Mouse (Mus musculus) liver, adult 2 months (tissue): Measurements from ENCODE around the gene Col28a1. TPM values are rescaled to one million over a fixed set of nuclear protein-coding genes. Genes with fewer than 3 reads are reported as not detected.

Experiments
- DNase-seq: peaks from one replicate; pipeline ENCODE4 v3.0.0-alpha.2; 2011; ENCODE audit warnings: low read depth, low spot score; ENCODE audit errors: extremely low read depth
- H3K27ac ChIP-seq: fragments of 200-500 bp; replicated peaks from 2 replicates; pipeline ENCODE4 v1.5.1; 2012; ENCODE audit warnings: low read depth, mild to moderate bottlenecking, control low read depth, inconsistent platforms, low read length; ENCODE audit not compliant: insufficient read depth
- H3K27me3 ChIP-seq: fragments of 200-500 bp; 2 replicates; pipeline ENCODE4 v1.6.1; 2012; ENCODE audit warnings: mild to moderate bottlenecking, moderate library complexity, low read length, inconsistent platforms; ENCODE audit not compliant: control insufficient read depth, insufficient read depth
- H3K36me3 ChIP-seq: fragments of 200-500 bp; 2 replicates; pipeline ENCODE4 v1.6.1; 2012; ENCODE audit warnings: low read length, inconsistent platforms; ENCODE audit not compliant: control insufficient read depth, insufficient read depth
- H3K4me1 ChIP-seq: fragments of 200-500 bp; 2 replicates; pipeline ENCODE4 v1.6.1; 2011; ENCODE audit warnings: low read length; ENCODE audit not compliant: control insufficient read depth, insufficient read depth
- H3K4me3 ChIP-seq: fragments of 200-500 bp; 2 replicates; pipeline ENCODE4 v1.5.1; 2011; ENCODE audit warnings: low read depth, mild to moderate bottlenecking, control low read depth, low read length, moderate library complexity; ENCODE audit not compliant: insufficient read depth
- H3K79me2 ChIP-seq: fragments of 200-500 bp; 2 replicates; pipeline ENCODE4 v1.6.1; 2012; ENCODE audit warnings: inconsistent platforms, mild to moderate bottlenecking, low read length, moderate library complexity; ENCODE audit not compliant: control insufficient read depth, insufficient read depth
- H3K9ac ChIP-seq: fragments of 200-500 bp; 2 replicates; pipeline ENCODE4 v1.6.1; 2012; ENCODE audit warnings: low read depth, mild to moderate bottlenecking, control low read depth, inconsistent platforms, low read length
- CTCF ChIP-seq: fragments of 200-500 bp; IDR thresholded peaks from 2 replicates; pipeline ENCODE4 v1.5.1; 2011; ENCODE audit warnings: low read depth, low read length, control low read depth
- POLR2A ChIP-seq: fragments of 200-500 bp; IDR thresholded peaks from 2 replicates; pipeline ENCODE4 v1.6.1; 2011; ENCODE audit warnings: low read length, control low read depth; ENCODE audit not compliant: insufficient read depth; ENCODE audit errors: extremely low read depth
- WGBS: fragments of 180-500 bp; shearing (Covaris S2); methylation state at CpG from one replicate; pipeline ENCODE4 v1.1.7; 2018; 5-methylcytosine and 5-hydroxymethylcytosine counted together
- polyA plus RNA-seq: library from polyadenylated mRNA; depleted of rRNA; stranded (reverse); fragments of >200 nt; gene quantifications from 2 replicates; pipeline ENCODE4 v1.2.3, GENCODE M21; 2012
- total RNA-seq: library from RNA; depleted of rRNA; stranded (reverse); fragments of >200 nt; gene quantifications from 2 replicates; pipeline ENCODE4 v1.2.3, GENCODE M21; 2014

The Col28a1 gene
- total and polyA plus RNA-seq, 2 experiments, result under 0.01 TPM; not detected in 1

DNA sequence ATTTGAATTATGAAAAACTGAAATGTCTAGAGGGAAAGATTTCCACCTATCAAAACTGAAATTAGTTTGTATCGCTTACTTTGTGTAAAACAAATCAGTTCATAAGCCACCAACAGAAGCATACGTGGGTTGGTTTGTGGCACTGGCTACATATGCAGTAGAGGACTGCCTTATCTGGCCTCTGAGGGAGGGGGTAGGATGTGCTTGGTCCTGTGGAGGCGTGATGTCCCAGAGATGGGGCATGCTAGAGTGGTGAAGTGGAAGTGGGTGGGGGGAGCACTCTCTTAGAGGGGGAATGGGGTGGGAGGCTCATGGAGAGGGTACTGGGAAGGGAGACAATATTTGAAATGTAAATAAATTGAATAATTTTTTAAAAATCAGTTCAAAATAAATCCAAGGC lies 2.5 kb downstream of the Col28a1 start:
- Histone ChIP-seq H3K27ac (no peak overlapping the region), H3K4me3 (no peak overlapping the region), H3K4me1 (no peaks in the 10 kb centered on the region), H3K27me3 (no peaks in the 10 kb centered on the region), H3K9ac (no peak overlapping the region), H3K36me3 (no peaks in the 10 kb centered on the region), H3K79me2 (no peaks in the 10 kb centered on the region)
- WGBS, result 73% methylated on average over 3 of the region's 3 CpGs
- TF ChIP-seq POLR2A (no peak), CTCF (no peak)
- no peak for DNase-seq

DNA sequence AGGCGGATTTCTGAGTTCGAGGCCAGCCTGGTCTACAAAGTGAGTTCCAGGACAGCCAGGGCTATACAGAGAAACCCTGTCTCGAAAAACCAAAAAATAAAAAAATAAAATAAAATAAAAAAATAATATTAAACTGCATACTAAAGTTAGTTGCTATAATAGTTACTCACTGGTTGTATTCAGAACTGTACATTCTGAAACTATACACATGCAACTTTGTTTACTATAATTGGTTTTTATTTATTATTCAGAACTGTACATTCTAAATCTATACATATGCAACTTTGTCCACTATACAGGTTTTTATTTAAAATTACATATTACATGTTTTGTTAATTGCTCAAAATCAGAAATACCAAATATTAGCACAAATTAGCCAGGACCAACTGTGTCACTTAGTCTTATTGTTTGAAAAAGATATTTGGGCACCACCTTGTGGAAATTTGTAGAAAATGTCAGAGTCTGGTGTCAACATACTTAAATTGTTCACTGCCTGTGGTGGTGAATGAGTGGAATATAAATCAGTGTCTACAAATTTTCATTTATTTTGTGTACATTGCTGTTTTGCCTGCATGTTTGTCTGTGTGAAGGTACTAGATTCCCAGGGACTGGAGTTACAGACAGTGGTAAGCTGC lies 3.7 kb downstream of the Col28a1 start:
- WGBS, result 90% methylated on average over 3 of the region's 3 CpGs
- no peaks in the 10 kb centered on the region for H3K36me3 ChIP-seq
- no peaks in the 10 kb centered on the region for H3K79me2 ChIP-seq
- TF ChIP-seq POLR2A, result no peak
- TF ChIP-seq CTCF, result peak; percentile 26; the same call in 1 of the 2 replicates
- H3K4me3 ChIP-seq, result no peak overlapping the region
- no peaks in the 10 kb centered on the region for H3K4me1 ChIP-seq
- H3K27me3 ChIP-seq, result no peaks in the 10 kb centered on the region
- no peak overlapping the region for H3K27ac ChIP-seq
- H3K9ac ChIP-seq, result no peak overlapping the region
- DNase-seq, result peak; percentile 6

DNA sequence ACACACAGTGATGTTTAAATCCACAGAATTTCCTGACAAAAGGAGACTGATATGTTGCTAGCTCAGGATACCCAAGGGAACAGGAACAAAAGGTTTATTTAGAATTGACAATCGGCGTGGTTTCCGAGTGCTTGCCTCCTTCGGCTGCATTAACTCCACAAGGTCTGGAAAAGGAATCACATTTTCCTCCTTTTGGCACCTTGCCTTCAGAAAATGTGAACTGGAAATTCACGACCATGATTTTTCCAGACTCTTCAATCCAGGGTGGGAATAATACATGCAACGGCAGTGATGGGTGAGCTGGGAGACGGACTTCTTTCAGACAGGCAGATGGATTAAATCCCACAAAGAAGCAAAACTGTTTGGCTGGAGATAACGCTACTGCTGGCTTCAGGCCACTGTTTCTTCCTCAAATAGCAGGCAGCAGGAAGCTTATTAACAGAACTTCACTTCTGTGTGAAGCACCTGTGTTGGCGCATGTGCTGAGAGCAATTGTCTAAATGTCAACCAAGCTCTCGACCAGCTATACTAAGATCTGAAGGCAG lies 13.9 kb downstream of the Col28a1 start:
- DNase-seq, result no peak
- H3K4me3 ChIP-seq, result no peak overlapping the region
- no peak overlapping the region for H3K9ac ChIP-seq
- no peaks in the 10 kb centered on the region for H3K36me3 ChIP-seq
- 52% methylated on average over 10 of the region's 10 CpGs for WGBS
- no peaks in the 10 kb centered on the region for H3K27me3 ChIP-seq
- H3K4me1 ChIP-seq, result no peaks in the 10 kb centered on the region
- no peak overlapping the region for H3K27ac ChIP-seq
- no peak for TF ChIP-seq CTCF
- no peak for TF ChIP-seq POLR2A
- H3K79me2 ChIP-seq, result no peaks in the 10 kb centered on the region

DNA sequence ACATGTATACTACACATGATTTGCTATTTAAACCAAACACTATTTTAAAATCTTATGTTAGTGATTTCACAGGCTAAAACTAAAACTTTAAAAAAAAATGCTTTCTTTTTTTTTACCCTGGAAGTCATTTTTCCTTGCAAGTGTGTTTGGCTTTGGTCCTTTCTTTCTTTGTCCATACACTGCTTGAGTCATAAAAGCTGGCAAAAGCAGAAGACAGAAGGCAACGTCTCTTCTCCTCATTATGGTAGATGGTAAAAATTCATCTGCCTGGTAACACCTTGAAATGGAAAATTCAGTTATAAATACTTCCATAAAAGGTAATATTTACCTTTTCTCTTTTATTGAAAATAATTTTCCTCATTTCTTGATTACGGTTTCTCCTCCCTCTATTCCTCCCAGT lies 16.3 kb downstream of the Col28a1 start:
- H3K4me1 ChIP-seq, result no peaks in the 10 kb centered on the region
- WGBS, result 93% methylated on average over 2 of the region's 2 CpGs
- no peaks in the 10 kb centered on the region for H3K27me3 ChIP-seq

DNA sequence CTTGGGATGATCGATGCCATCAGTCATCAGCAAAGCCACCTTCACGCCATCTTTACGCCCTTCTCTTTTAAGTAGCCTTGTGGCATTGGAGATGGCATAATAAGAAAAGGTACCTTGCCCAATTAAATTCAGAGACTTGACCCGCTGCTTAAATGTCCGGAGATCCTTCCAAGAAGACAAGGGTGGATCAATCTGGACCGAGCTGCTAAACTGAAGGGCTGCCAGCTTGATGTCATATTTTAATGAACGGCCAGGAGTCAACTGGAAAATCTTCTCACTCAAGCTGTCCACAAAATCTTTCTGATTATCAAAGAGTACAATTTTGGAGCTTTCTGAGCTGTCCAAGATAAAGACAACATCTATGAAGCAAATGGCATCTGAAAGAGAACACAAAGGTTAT lies 17.1 kb downstream of the Col28a1 start:
- 94% methylated on average over 7 of the region's 7 CpGs for WGBS
- H3K27ac ChIP-seq, result no peak overlapping the region
- no peak for DNase-seq
- H3K9ac ChIP-seq, result no peak overlapping the region
- no peaks in the 10 kb centered on the region for H3K27me3 ChIP-seq
- H3K4me1 ChIP-seq, result no peaks in the 10 kb centered on the region
- H3K36me3 ChIP-seq, result no peaks in the 10 kb centered on the region
- no peaks in the 10 kb centered on the region for H3K79me2 ChIP-seq
- no peak overlapping the region for H3K4me3 ChIP-seq
- no peak for TF ChIP-seq CTCF
- no peak for TF ChIP-seq POLR2A

More for the DNA sequence above, 16.3 kb downstream of the Col28a1 start:
- DNase-seq, result no peak
- H3K27ac ChIP-seq, result no peak overlapping the region
- no peak overlapping the region for H3K9ac ChIP-seq
- no peaks in the 10 kb centered on the region for H3K79me2 ChIP-seq
- TF ChIP-seq CTCF (no peak), POLR2A (no peak)
- H3K4me3 ChIP-seq, result no peak overlapping the region
- no peaks in the 10 kb centered on the region for H3K36me3 ChIP-seq

DNA sequence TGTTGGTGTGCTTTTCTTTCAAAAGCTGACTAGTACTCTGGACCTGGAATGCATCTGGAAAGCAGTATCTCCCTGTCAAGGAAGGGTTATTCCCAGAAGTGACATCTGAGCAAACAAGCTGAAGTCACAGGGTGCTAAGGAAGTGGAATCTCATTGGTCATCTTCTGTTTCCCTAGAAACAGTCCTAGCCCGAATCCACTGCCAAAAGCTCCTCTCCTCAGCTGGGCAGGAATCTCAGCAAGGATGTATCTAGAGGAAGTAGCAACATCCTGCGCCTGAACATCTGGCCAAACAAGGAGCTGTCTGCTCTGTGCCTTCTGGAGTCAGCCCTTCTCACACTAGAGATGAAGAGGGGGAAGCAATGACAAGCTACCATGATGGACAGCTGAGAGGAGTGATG lies 18.4 kb downstream of the Col28a1 start:
- Histone ChIP-seq H3K27ac (no peak overlapping the region), H3K9ac (no peak overlapping the region), H3K4me3 (no peak overlapping the region), H3K36me3 (no peaks in the 10 kb centered on the region), H3K79me2 (no peaks in the 10 kb centered on the region), H3K27me3 (no peaks in the 10 kb centered on the region), H3K4me1 (no peaks in the 10 kb centered on the region)
- WGBS, result 26% methylated on average over 2 of the region's 2 CpGs
- TF ChIP-seq CTCF, result no peak
- no peak for TF ChIP-seq POLR2A
- DNase-seq, result no peak
